Mouse (Mus musculus) embryonic facial prominence, embryonic 13.5 days (tissue): Measurements from ENCODE around the gene Rhot1. TPM values are rescaled to one million over a fixed set of nuclear protein-coding genes. Genes with fewer than 3 reads are reported as not detected.

ENCODE experiments used
- ATAC-seq: fragments of 200-750 bp; cut with Nextera tagmentation; 2 replicates; pipeline ENCODE4 v1.8.0; 2017; ENCODE audit warnings: low read depth; ENCODE audit not compliant: insufficient number of reproducible peaks, insufficient read depth, low FRiP score, low TSS enrichment
- H3K27ac ChIP-seq: fragments of 300-500 bp; sonication (generic); 2 replicates; pipeline ENCODE4 v1.5.1; 2015; ENCODE audit warnings: moderate library complexity, mild to moderate bottlenecking, inconsistent platforms
- H3K27me3 ChIP-seq: fragments of 300-500 bp; sonication (generic); 2 replicates; pipeline ENCODE4 v1.6.1; 2015; ENCODE audit warnings: mild to moderate bottlenecking, inconsistent platforms
- H3K36me3 ChIP-seq: fragments of 300-500 bp; sonication (generic); 2 replicates; pipeline ENCODE4 v1.6.1; 2015; ENCODE audit warnings: mild to moderate bottlenecking, inconsistent platforms
- H3K4me1 ChIP-seq: fragments of 300-500 bp; sonication (generic); 2 replicates; pipeline ENCODE4 v1.6.1; 2015; ENCODE audit warnings: inconsistent platforms
- H3K4me2 ChIP-seq: fragments of 300-500 bp; sonication (generic); 2 replicates; pipeline ENCODE4 v1.6.1; 2015; ENCODE audit warnings: moderate library complexity, mild to moderate bottlenecking, inconsistent platforms
- H3K4me3 ChIP-seq: fragments of 300-500 bp; sonication (generic); 2 replicates; pipeline ENCODE4 v1.5.1; 2015; ENCODE audit warnings: mild to moderate bottlenecking, inconsistent platforms
- H3K9ac ChIP-seq: fragments of 300-500 bp; sonication (generic); 2 replicates; pipeline ENCODE4 v1.6.1; 2015; ENCODE audit warnings: mild to moderate bottlenecking, inconsistent platforms
- H3K9me3 ChIP-seq: fragments of 300-500 bp; sonication (generic); 2 replicates; pipeline ENCODE4 v1.6.1; 2016; ENCODE audit warnings: inconsistent platforms
- WGBS: fragments of 180-500 bp; shearing (Covaris S2); methylation state at CpG from one replicate; pipeline ENCODE4 v1.1.7; 2015; ENCODE audit warnings: mixed read lengths; 5-methylcytosine and 5-hydroxymethylcytosine counted together
- polyA plus RNA-seq: library from polyadenylated mRNA; unstranded; fragments of >200 nt; fragmentation: Nextera tagmentation; extraction: Ambion mirVana; gene quantifications from 2 replicates; pipeline ENCODE4 v1.2.1, GENCODE M21; 2015

Rhot1 gene
- polyA plus RNA-seq, 1 experiment from 2014 or later, result 52.8 TPM

DNA sequence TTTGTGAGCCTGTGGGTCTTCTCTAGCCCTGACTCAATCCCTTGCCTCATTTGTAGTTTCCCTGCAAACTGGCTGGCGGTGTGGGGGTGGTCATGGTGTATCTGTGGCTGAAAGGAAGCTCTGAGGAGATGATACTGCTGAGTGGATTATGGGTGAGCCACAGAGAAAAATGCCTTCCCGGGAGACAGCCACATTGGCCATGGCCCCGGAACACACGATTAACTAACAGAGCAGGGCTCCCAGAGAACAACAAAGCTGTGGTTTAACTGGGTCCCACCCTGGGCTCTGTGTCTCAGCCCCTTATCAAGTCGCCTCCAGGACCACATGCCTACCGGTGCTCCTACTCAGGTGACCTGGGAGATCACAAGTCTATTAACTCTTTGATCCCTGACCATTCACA lies 99.7 kb downstream of the Rhot1 start:
- Histone ChIP-seq H3K4me1 (no peaks in the 10 kb centered on the region; the same call in 1 of the 2 replicates), H3K9me3 (no peaks in the 10 kb centered on the region), H3K4me3 (no peak overlapping the region), H3K27ac (no peak overlapping the region), H3K9ac (no peak overlapping the region), H3K4me2 (no peak overlapping the region), H3K27me3 (no peaks in the 10 kb centered on the region; the same call in 1 of the 2 replicates), H3K36me3 (no peaks in the 10 kb centered on the region)
- WGBS, result 56% methylated on average over 6 of the region's 6 CpGs
- ATAC-seq, result no peak

DNA sequence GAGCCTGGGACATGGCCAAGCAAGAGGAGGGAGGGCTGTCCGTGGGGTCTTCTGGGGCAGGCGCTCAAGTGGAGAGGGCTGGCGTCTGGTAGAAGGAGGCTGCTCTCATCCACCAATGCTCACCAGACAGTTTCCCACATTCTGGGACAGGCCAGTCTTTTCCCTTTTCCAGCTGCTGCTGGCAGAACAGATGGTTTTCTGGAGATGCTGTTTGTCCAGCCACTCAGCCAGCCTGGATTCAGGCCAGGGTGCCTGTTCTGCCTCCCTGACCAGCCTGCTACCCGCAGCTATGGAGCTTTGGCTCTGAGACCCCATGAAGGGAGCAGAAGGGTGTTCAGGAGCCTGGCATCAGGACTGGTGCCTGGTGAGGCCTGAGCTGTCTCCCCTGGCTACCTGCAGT lies 102.5 kb downstream of the Rhot1 start:
- H3K27ac ChIP-seq, result no peak overlapping the region
- no peaks in the 10 kb centered on the region for H3K36me3 ChIP-seq
- H3K27me3 ChIP-seq, result no peaks in the 10 kb centered on the region; the same call in 1 of the 2 replicates
- no peak overlapping the region for H3K4me3 ChIP-seq
- no peak overlapping the region for H3K9ac ChIP-seq
- WGBS, result 71% methylated on average over 4 of the region's 4 CpGs
- ATAC-seq, result no peak
- no peaks in the 10 kb centered on the region; the same call in 1 of the 2 replicates for H3K4me1 ChIP-seq
- no peaks in the 10 kb centered on the region for H3K9me3 ChIP-seq
- no peak overlapping the region for H3K4me2 ChIP-seq

DNA sequence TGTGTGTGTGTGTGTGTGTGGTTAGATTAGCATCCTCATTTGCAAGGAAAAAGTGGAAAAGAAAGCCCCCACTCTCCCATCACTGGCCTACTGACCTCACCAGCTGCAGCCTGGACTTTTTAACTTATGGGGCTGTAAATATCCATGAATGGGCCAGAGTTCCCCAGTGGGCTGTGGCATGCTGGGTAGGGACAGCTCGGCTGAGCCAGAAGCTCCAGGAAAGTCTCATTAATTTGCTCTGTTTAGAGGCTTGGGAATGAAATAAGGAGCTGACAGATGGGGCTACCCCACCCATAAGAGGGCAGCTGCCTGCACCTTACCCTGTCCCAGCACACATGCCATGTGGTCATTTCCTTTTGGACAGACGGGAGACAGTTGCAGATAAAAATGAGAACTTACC lies 103.2 kb downstream of the Rhot1 start:
- H3K27ac ChIP-seq, result no peak overlapping the region

DNA sequence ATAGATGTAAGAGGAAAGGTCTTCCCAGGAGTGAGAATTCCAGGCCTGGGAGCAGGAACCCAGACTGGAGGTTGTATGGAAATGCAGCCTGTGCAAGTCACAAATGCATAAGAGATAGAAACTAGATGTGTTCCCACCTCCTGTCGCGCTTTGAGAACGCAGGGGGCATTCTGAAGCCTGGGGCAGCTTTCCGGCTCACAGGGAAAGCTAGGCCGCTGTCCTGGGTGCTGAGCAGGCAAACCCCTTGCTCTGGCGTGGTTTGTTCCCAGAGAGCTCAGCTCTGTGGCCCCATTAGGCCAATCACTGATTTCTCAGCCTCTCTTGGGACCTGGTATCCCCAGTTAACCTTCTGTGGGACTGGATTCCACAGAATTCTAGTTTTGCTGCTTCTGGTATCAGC lies 103.7 kb downstream of the Rhot1 start:
- H3K4me3 ChIP-seq, result no peak overlapping the region
- H3K27ac ChIP-seq, result no peak overlapping the region
- H3K4me1 ChIP-seq, result no peaks in the 10 kb centered on the region; the same call in 1 of the 2 replicates
- no peaks in the 10 kb centered on the region for H3K36me3 ChIP-seq
- H3K4me2 ChIP-seq, result no peak overlapping the region
- 2% methylated on average over 6 of the region's 6 CpGs for WGBS
- no peak for ATAC-seq
- no peak overlapping the region for H3K9ac ChIP-seq
- no peaks in the 10 kb centered on the region for H3K27me3 ChIP-seq
- H3K9me3 ChIP-seq, result no peaks in the 10 kb centered on the region

More for the DNA sequence above, 103.2 kb downstream of the Rhot1 start:
- Histone ChIP-seq H3K27me3 (no peaks in the 10 kb centered on the region; the same call in 1 of the 2 replicates), H3K4me2 (no peak overlapping the region), H3K4me1 (no peaks in the 10 kb centered on the region; the same call in 1 of the 2 replicates), H3K9ac (no peak overlapping the region), H3K4me3 (no peak overlapping the region), H3K36me3 (no peaks in the 10 kb centered on the region), H3K9me3 (no peaks in the 10 kb centered on the region)
- WGBS, result 26% methylated on average over 2 of the region's 2 CpGs
- ATAC-seq, result no peak

DNA sequence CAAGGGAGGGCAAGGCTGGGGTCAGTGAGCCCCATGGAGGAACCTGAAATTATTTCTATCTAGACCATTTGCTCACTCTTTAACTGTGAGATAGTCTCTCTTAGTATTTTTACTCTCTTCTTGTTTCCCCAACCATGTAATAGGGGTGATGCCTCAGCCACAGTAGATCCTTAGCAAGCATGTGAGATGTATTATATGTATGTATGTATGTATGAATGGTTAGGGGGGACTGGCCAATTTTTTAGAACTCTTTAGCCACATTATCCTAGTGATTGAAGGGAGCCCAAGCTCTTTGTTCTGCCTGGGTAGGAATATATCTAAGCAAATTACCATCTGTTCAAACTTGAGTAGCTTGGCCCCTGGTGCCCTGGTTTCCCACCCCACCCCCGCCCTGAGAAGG lies 104.6 kb downstream of the Rhot1 start:
- no peak overlapping the region for H3K9ac ChIP-seq
- no peaks in the 10 kb centered on the region for H3K36me3 ChIP-seq
- H3K4me2 ChIP-seq, result no peak overlapping the region
- H3K9me3 ChIP-seq, result no peaks in the 10 kb centered on the region
- 62% methylated on average over 1 of the region's 1 CpGs for WGBS
- H3K4me3 ChIP-seq, result no peak overlapping the region
- no peaks in the 10 kb centered on the region for H3K27me3 ChIP-seq
- H3K4me1 ChIP-seq, result no peaks in the 10 kb centered on the region; the same call in 1 of the 2 replicates
- ATAC-seq, result no peak
- no peak overlapping the region for H3K27ac ChIP-seq

DNA sequence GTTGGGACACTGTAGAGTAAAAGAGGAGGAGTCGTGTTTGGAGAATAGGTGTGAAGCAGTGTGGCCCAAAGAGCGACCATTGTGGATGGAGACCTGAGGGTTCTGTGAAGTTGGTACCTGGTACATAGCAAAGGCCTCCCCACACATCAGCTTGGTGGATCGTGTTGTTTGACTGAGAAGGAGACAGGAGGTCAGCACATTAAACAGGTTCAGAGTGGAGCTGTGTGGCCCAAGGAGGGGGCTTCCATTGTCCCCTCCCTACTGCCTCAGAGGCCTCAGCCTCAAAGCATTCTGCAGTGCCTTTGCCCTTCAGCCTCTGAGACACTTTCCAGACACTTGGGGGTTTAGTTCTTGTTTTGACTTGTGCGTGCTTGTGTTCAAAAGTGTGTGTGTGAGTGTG lies 105.1 kb downstream of the Rhot1 start:
- Histone ChIP-seq H3K36me3 (no peaks in the 10 kb centered on the region), H3K4me2 (no peak overlapping the region), H3K4me3 (no peak overlapping the region), H3K9ac (no peak overlapping the region), H3K27ac (no peak overlapping the region), H3K4me1 (no peaks in the 10 kb centered on the region; the same call in 1 of the 2 replicates), H3K27me3 (no peaks in the 10 kb centered on the region), H3K9me3 (no peaks in the 10 kb centered on the region)
- 77% methylated on average over 4 of the region's 4 CpGs for WGBS
- no peak for ATAC-seq

DNA sequence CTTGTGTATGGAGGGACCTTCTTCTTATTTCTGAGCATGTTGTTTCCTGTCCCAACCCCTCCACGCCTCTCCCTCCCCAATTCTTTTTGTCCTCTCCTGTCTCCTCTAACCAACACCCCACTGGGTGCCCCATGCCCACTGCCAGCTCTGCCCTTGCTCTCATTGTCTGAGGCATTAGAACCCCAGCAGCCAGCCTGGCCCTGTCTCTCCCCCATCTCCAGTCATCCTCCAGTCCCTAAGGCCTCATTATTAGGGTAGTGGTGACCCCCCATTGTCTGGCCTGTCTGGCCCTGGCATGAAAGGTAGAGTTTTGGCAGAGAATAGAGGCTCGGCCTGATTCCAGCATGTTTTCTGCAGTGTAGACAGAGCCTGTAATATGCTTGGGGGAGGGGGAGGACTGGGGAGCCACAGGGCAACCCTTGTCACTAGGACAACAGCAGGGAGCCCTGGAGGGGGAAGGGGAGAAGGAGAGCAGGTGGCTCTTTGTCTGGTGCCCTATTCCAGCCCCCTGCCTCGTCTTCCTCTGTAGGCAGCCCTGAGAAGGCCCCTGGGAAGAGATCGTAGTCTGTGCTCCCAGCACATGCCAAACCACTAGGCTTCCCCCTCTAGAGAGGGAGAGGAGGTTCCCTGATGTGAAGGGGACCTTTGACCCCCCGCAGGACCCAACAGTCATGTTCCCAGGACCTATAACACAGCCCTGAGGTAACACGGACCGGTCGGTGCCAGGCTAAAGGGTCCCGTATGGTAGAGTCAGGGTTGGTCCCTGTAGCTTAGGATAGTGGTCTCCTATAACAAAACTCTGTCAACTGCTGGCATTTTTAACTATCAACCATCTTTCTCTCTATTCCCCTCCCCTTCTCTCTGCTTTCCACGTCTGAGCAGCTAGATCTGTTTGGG lies 107.2 kb downstream of the Rhot1 start:
- 50% methylated on average over 10 of the region's 10 CpGs for WGBS

More for the DNA sequence above, 107.2 kb downstream of the Rhot1 start:
- Histone ChIP-seq H3K9ac (no peak overlapping the region), H3K9me3 (no peaks in the 10 kb centered on the region), H3K4me1 (no peaks in the 10 kb centered on the region; the same call in 1 of the 2 replicates), H3K27me3 (no peaks in the 10 kb centered on the region), H3K36me3 (no peaks in the 10 kb centered on the region), H3K4me3 (no peak overlapping the region), H3K4me2 (no peak overlapping the region), H3K27ac (no peak overlapping the region)
- no peak for ATAC-seq

Other genes with a start within 250 kb of the Rhot1 start
- gene Utp6, start 246.6 kb upstream of the Rhot1 start, polyA plus RNA-seq, result 61.3 and 64.6 TPM in 2 replicates
- gene Suz12, start 215.9 kb upstream of the Rhot1 start, polyA plus RNA-seq, result 24.3 and 28.7 TPM in 2 replicates
- 47.4 and 50.9 TPM in 2 replicates for gene Crlf3, start 128.0 kb upstream of the Rhot1 start, polyA plus RNA-seq
- 15.2 and 15.8 TPM in 2 replicates for gene Atad5, start 119.6 kb upstream of the Rhot1 start, polyA plus RNA-seq
- 31.4 and 32.3 TPM in 2 replicates for gene Tefm, start 66.8 kb upstream of the Rhot1 start, polyA plus RNA-seq
- 0.74 and 1.4 TPM in 2 replicates for gene Adap2, start 54.9 kb upstream of the Rhot1 start, polyA plus RNA-seq
- 6.3 and 8.1 TPM in 2 replicates for gene Rnf135, start 25.2 kb upstream of the Rhot1 start, polyA plus RNA-seq
- gene Rhbdl3, start 91.9 kb downstream of the Rhot1 start, polyA plus RNA-seq, result 6.1 and 6.6 TPM in 2 replicates
- 25.4 and 28.0 TPM in 2 replicates for gene 5730455P16Rik, start 169.0 kb downstream of the Rhot1 start, polyA plus RNA-seq
- 258 and 268 TPM in 2 replicates for gene Zfp207, start 174.3 kb downstream of the Rhot1 start, polyA plus RNA-seq
- gene Psmd11, start 219.6 kb downstream of the Rhot1 start, polyA plus RNA-seq, result 288 and 317 TPM in 2 replicates